Mouse (Mus musculus) ovary, postnatal 14 days (tissue): ENCODE measurements around the gene Dhrs1.

Source experiments
- DNase-seq: peaks from one replicate; pipeline ENCODE4 v3.0.0; 2022; ENCODE audit warnings: low spot score

The Dhrs1 gene

GRCm38 (mm10) chr14:55745180-55745860 lies at the start of gene Dhrs1, which contains the start of gene Nop9:
Gene Dhrs1 (minus strand): TSS chr14:55745690.
Gene Nop9 (plus strand): TSS chr14:55745693.
- peak; percentile 81 for DNase-seq

GRCm38 (mm10) chr14:55793946-55794345 lies 48.5 kb upstream of the Dhrs1 start:
- no peak for DNase-seq

- DNase-seq, result no peak
These were observed 48.0 kb upstream of the Dhrs1 start for GRCm38 (mm10) chr14:55793461-55793860.

GRCm38 (mm10) chr14:55788256-55789050 lies 43.0 kb upstream of the Dhrs1 start, which contains the start of gene Ripk3:
Gene Ripk3 (minus strand): TSS chr14:55788865.
- DNase-seq, result no peak

- no peak for DNase-seq
These were observed 42.2 kb upstream of the Dhrs1 start for GRCm38 (mm10) chr14:55787731-55788130.

GRCm38 (mm10) chr14:55785195-55785594 lies 39.7 kb upstream of the Dhrs1 start:
- no peak for DNase-seq

- no peak for DNase-seq
These were observed 38.4 kb upstream of the Dhrs1 start, which contains the start of gene Adcy4 for GRCm38 (mm10) chr14:55783958-55784235. Gene Adcy4 (minus strand): TSS chr14:55784095.

GRCm38 (mm10) chr14:55783171-55783957 lies 37.9 kb upstream of the Dhrs1 start:
- DNase-seq, result peak; percentile 2

- DNase-seq, result no peak
These were observed 37.0 kb upstream of the Dhrs1 start for GRCm38 (mm10) chr14:55782361-55782960.

GRCm38 (mm10) chr14:55781310-55781709 lies 35.8 kb upstream of the Dhrs1 start:
- peak; percentile 63 for DNase-seq

- DNase-seq, result no peak
These were observed 35.2 kb upstream of the Dhrs1 start for GRCm38 (mm10) chr14:55780736-55781135.

- DNase-seq, result no peak
These were observed 34.2 kb upstream of the Dhrs1 start for GRCm38 (mm10) chr14:55779656-55780055.

- DNase-seq, result no peak
These were observed 33.2 kb upstream of the Dhrs1 start for GRCm38 (mm10) chr14:55778686-55779085.

GRCm38 (mm10) chr14:55777806-55778205 lies 32.3 kb upstream of the Dhrs1 start:
- no peak for DNase-seq

GRCm38 (mm10) chr14:55777176-55777575 lies 31.7 kb upstream of the Dhrs1 start:
- DNase-seq, result no peak

- DNase-seq, result no peak
These were observed 31.2 kb upstream of the Dhrs1 start for GRCm38 (mm10) chr14:55776711-55777110.

GRCm38 (mm10) chr14:55769087-55769703 lies 23.7 kb upstream of the Dhrs1 start:
- no peak for DNase-seq

GRCm38 (mm10) chr14:55768555-55768954 lies 23.1 kb upstream of the Dhrs1 start:
- no peak for DNase-seq

- DNase-seq, result peak; percentile 44
These were observed 22.3 kb upstream of the Dhrs1 start for GRCm38 (mm10) chr14:55767519-55768414.

GRCm38 (mm10) chr14:55765696-55766095 lies 20.2 kb upstream of the Dhrs1 start, which contains the start of gene Ltb4r1:
Gene Ltb4r1 (plus strand): TSS chr14:55765962.
- DNase-seq, result no peak

GRCm38 (mm10) chr14:55763166-55763565 lies 17.7 kb upstream of the Dhrs1 start:
- no peak for DNase-seq
